Mouse (Mus musculus): ENCODE measurements at regions not wholly inside any gene's neighbourhood (a gene's known extent, or its start where the extent isn't known, plus 50 kb on each side); places are given as distances from the start of the nearest gene placed in this dataset.
A peak's percentile ranks its signal among the peaks of the same experiment; 100 is the strongest.

- peak; percentile 93 for DNase-seq (ENCODE audit: low read depth)
- TF ChIP-seq POLR2A (IDR thresholded peaks at IDR 0.05; ENCODE audit: borderline replicate concordance, extremely low read depth, insufficient read depth, insufficient read length, poor library complexity, severe bottlenecking) (no peak), CTCF (IDR thresholded peaks at IDR 0.05; ENCODE audit: borderline replicate concordance, extremely low read depth, insufficient read depth, insufficient read length) (no peak)
These were observed 192.2 kb upstream of the Gm6657 start for GRCm38 (mm10) chr12:78001846-78002245.

- DNase-seq (ENCODE audit: low read depth), result peak; percentile 35
- TF ChIP-seq CTCF (IDR thresholded peaks at IDR 0.05; ENCODE audit: borderline replicate concordance, extremely low read depth, insufficient read depth, insufficient read length) (no peak), POLR2A (IDR thresholded peaks at IDR 0.05; ENCODE audit: borderline replicate concordance, extremely low read depth, insufficient read depth, insufficient read length, poor library complexity, severe bottlenecking) (no peak)
These were observed 160.3 kb upstream of the Gm6657 start for GRCm38 (mm10) chr12:78033766-78034165.

GRCm38 (mm10) chr12:78046582-78046981, 147.5 kb upstream of the Gm6657 start:
- DNase-seq (ENCODE audit: low read depth), result no peak
- no peak for TF ChIP-seq POLR2A (IDR thresholded peaks at IDR 0.05; ENCODE audit: borderline replicate concordance, extremely low read depth, insufficient read depth, insufficient read length, poor library complexity, severe bottlenecking)
- peak; percentile 11; the same call in 1 of the 2 replicates for TF ChIP-seq CTCF (IDR thresholded peaks at IDR 0.05; ENCODE audit: borderline replicate concordance, extremely low read depth, insufficient read depth, insufficient read length)

GRCm38 (mm10) chr12:78055956-78056355, 138.1 kb upstream of the Gm6657 start:
- TF ChIP-seq CTCF (IDR thresholded peaks at IDR 0.05; ENCODE audit: borderline replicate concordance, extremely low read depth, insufficient read depth, insufficient read length), result peak; percentile 84
- no peak for TF ChIP-seq POLR2A (IDR thresholded peaks at IDR 0.05; ENCODE audit: borderline replicate concordance, extremely low read depth, insufficient read depth, insufficient read length, poor library complexity, severe bottlenecking)
- DNase-seq (ENCODE audit: low read depth), result peak; percentile 64

GRCm38 (mm10) chr12:78057166-78057565, 136.9 kb upstream of the Gm6657 start:
- TF ChIP-seq POLR2A (IDR thresholded peaks at IDR 0.05; ENCODE audit: borderline replicate concordance, extremely low read depth, insufficient read depth, insufficient read length, poor library complexity, severe bottlenecking) (no peak), CTCF (IDR thresholded peaks at IDR 0.05; ENCODE audit: borderline replicate concordance, extremely low read depth, insufficient read depth, insufficient read length) (no peak)
- DNase-seq (ENCODE audit: low read depth), result no peak

GRCm38 (mm10) chr12:78059965-78060364, 134.1 kb upstream of the Gm6657 start:
- DNase-seq (ENCODE audit: low read depth), result no peak

GRCm38 (mm10) chr12:78066024-78066423, 128.0 kb upstream of the Gm6657 start:
- no peak for TF ChIP-seq POLR2A (IDR thresholded peaks at IDR 0.05; ENCODE audit: borderline replicate concordance, extremely low read depth, insufficient read depth, insufficient read length, poor library complexity, severe bottlenecking)
- TF ChIP-seq CTCF (IDR thresholded peaks at IDR 0.05; ENCODE audit: borderline replicate concordance, extremely low read depth, insufficient read depth, insufficient read length), result no peak
- DNase-seq (ENCODE audit: low read depth), result no peak

More at GRCm38 (mm10) chr12:78059965-78060364, 134.1 kb upstream of the Gm6657 start:
- TF ChIP-seq CTCF (IDR thresholded peaks at IDR 0.05; ENCODE audit: borderline replicate concordance, extremely low read depth, insufficient read depth, insufficient read length) (no peak), POLR2A (IDR thresholded peaks at IDR 0.05; ENCODE audit: borderline replicate concordance, extremely low read depth, insufficient read depth, insufficient read length, poor library complexity, severe bottlenecking) (no peak)

- TF ChIP-seq CTCF (IDR thresholded peaks at IDR 0.05; ENCODE audit: borderline replicate concordance, extremely low read depth, insufficient read depth, insufficient read length) (no peak), POLR2A (IDR thresholded peaks at IDR 0.05; ENCODE audit: borderline replicate concordance, extremely low read depth, insufficient read depth, insufficient read length, poor library complexity, severe bottlenecking) (no peak)
- DNase-seq (ENCODE audit: low read depth), result no peak
These were observed 121.1 kb upstream of the Gm6657 start for GRCm38 (mm10) chr12:78072935-78073334.

- peak; percentile 58 for DNase-seq (ENCODE audit: low read depth)
- TF ChIP-seq CTCF (IDR thresholded peaks at IDR 0.05; ENCODE audit: borderline replicate concordance, extremely low read depth, insufficient read depth, insufficient read length) (no peak), POLR2A (IDR thresholded peaks at IDR 0.05; ENCODE audit: borderline replicate concordance, extremely low read depth, insufficient read depth, insufficient read length, poor library complexity, severe bottlenecking) (no peak)
These were observed 119.7 kb upstream of the Gm6657 start for GRCm38 (mm10) chr12:78074290-78074802.

- DNase-seq (ENCODE audit: low read depth), result peak; percentile 19
- TF ChIP-seq POLR2A (IDR thresholded peaks at IDR 0.05; ENCODE audit: borderline replicate concordance, extremely low read depth, insufficient read depth, insufficient read length, poor library complexity, severe bottlenecking), result no peak
- TF ChIP-seq CTCF (IDR thresholded peaks at IDR 0.05; ENCODE audit: borderline replicate concordance, extremely low read depth, insufficient read depth, insufficient read length), result no peak
These were observed 116.8 kb upstream of the Gm6657 start for GRCm38 (mm10) chr12:78077285-78077684.

GRCm38 (mm10) chr12:78082163-78082562, 111.9 kb upstream of the Gm6657 start:
- TF ChIP-seq CTCF (IDR thresholded peaks at IDR 0.05; ENCODE audit: borderline replicate concordance, extremely low read depth, insufficient read depth, insufficient read length), result no peak
- no peak for DNase-seq (ENCODE audit: low read depth)

- TF ChIP-seq POLR2A (IDR thresholded peaks at IDR 0.05; ENCODE audit: borderline replicate concordance, extremely low read depth, insufficient read depth, insufficient read length, poor library complexity, severe bottlenecking) (no peak), CTCF (IDR thresholded peaks at IDR 0.05; ENCODE audit: borderline replicate concordance, extremely low read depth, insufficient read depth, insufficient read length) (no peak)
- DNase-seq (ENCODE audit: low read depth), result no peak
These were observed 108.0 kb upstream of the Gm6657 start for GRCm38 (mm10) chr12:78086016-78086415.
